Mouse (Mus musculus) liver, postnatal 0 days (tissue): Measurements from ENCODE around the gene Zdhhc17.

Experiments used
- CTCF ChIP-seq: sonication (generic); IDR thresholded peaks from 2 replicates; pipeline ENCODE4 v1.5.1; 2016; ENCODE audit warnings: antibody characterized with exemption, low read depth
- EP300 ChIP-seq: IDR thresholded peaks from 2 replicates; pipeline ENCODE4 v1.6.1; 2016; ENCODE audit warnings: antibody characterized with exemption, low read depth, mild to moderate bottlenecking

GRCm38 (mm10) chr10:111040078-111040656 lies 30.2 kb upstream of the Zdhhc17 start:
- TF ChIP-seq CTCF: no peak
- TF ChIP-seq EP300: no peak
